Mouse (Mus musculus): ENCODE measurements around the gene Col15a1. TPM values are rescaled to one million over a fixed set of nuclear protein-coding genes. Genes with fewer than 3 reads are reported as not detected.

Gene Col15a1
- polyA plus RNA-seq, 2 experiments = 0.29 to 0.40 TPM

- H3K36me3 ChIP-seq (replicated peaks; ENCODE audit: control insufficient read depth, insufficient read depth, low read depth) = no peaks in the 10 kb centered on the region
- no peak overlapping the region for H3K4me3 ChIP-seq (ENCODE audit: insufficient read depth in 1 of 2, low read depth in 2 of 2, low read length in 2 of 2)
- no peak for TF ChIP-seq EP300 (IDR thresholded peaks at IDR 0.05; ENCODE audit: low read depth)
- no peak for TF ChIP-seq CTCF (IDR thresholded peaks at IDR 0.05; ENCODE audit: low read depth)
- no peak overlapping the region for H3K27ac ChIP-seq
- H3K27me3 ChIP-seq (ENCODE audit: control insufficient read depth, insufficient read depth, low read length) = no peaks in the 10 kb centered on the region
- H3K4me1 ChIP-seq (replicated peaks; ENCODE audit: control insufficient read depth in 2 of 2, insufficient read depth in 2 of 2, low read length in 1 of 2) = peaks cover 0 to 2% of the 10 kb centered on the region in 2 experiments; a peak in 1 of 4 replicates
- DNase-seq (ENCODE audit: low read depth in 3 of 3, low spot score in 3 of 3) = no peak
- H3K9me3 ChIP-seq (ENCODE audit: control insufficient read depth, low read length) = no peaks in the 10 kb centered on the region
- ATAC-seq (ENCODE audit: insufficient read depth) = no peak
- H3K9ac ChIP-seq (replicated peaks) = no peak overlapping the region
- H3K4me2 ChIP-seq (ENCODE audit: low read depth) = no peak overlapping the region
- WGBS (ENCODE audit: insufficient replicate concordance) = 55% methylated on average over 8 of the region's 8 CpGs
Observed at GRCm38 (mm10) chr4:47178261-47178961, 29.6 kb upstream of the Col15a1 start.

DNA sequence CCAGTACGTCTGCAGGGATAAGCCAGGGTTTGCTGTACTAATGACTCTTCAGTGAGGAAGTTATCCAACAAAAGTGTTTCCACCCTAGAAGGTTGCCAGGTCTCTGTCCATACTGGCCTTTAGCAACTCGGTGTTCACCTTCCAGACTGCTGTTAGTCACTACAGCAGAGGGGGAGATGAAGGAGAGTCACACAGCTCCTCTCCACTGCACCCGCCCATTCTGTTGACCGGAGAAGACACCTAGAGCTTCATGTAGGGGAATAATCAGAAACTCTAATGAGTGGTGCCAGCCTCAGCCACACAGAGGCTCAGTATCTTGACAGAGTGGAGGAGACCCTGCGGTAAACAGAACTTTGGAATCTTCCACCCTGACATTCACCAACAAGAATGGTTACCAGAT is 28.4 kb upstream of the Col15a1 start:
- Histone ChIP-seq H3K27ac (no peak overlapping the region), H3K4me3 (ENCODE audit: insufficient read depth in 1 of 2, low read depth in 2 of 2, low read length in 2 of 2) (no peak overlapping the region), H3K4me1 (replicated peaks; ENCODE audit: control insufficient read depth in 2 of 2, insufficient read depth in 2 of 2, low read length in 1 of 2) (peaks cover 0 to 2% of the 10 kb centered on the region in 2 experiments; a peak in 1 of 4 replicates), H3K9ac (replicated peaks) (no peak overlapping the region), H3K4me2 (ENCODE audit: low read depth) (no peak overlapping the region), H3K36me3 (replicated peaks; ENCODE audit: control insufficient read depth, insufficient read depth, low read depth) (no peaks in the 10 kb centered on the region), H3K9me3 (ENCODE audit: control insufficient read depth, low read length) (no peaks in the 10 kb centered on the region), H3K27me3 (ENCODE audit: control insufficient read depth, insufficient read depth, low read length) (no peaks in the 10 kb centered on the region)
- WGBS (ENCODE audit: insufficient replicate concordance) = 61% methylated on average over 5 of the region's 5 CpGs
- TF ChIP-seq EP300 (IDR thresholded peaks at IDR 0.05; ENCODE audit: low read depth) = no peak
- no peak for TF ChIP-seq CTCF (IDR thresholded peaks at IDR 0.05; ENCODE audit: low read depth)
- DNase-seq (ENCODE audit: low read depth in 3 of 3, low spot score in 3 of 3) (no peak), ATAC-seq (ENCODE audit: insufficient read depth) (no peak)

DNA sequence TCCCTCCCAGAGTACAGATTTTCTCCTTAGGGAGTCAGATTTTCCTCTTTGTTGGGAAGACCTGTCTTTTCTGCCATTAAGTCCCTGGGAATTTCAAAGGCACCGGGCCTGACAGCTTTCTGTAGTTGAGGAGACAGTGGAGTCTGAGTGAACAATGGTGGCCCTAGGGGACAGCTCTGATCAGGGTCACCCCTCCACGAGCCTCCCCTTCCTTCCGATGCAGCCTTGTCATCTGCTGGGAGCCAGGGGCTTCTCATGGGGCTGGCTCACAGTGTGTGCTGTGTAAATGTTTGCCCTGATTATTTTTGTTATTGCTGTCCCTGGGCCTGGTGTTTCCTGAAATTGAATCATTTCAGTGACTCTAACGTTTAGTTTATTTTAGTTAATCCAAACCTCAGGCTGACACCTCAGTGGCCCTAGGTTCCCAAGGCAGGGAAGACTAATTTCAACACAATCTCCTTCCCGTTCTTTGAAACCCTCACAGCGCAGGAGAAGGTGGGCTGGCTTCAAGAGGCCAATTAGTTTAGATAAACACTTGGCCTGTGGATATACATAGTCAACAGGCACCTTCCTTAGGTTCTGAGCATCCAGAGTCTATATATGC is 23.8 kb upstream of the Col15a1 start:
- H3K4me2 ChIP-seq (ENCODE audit: low read depth) = no peak overlapping the region
- ATAC-seq (ENCODE audit: insufficient read depth) = no peak
- H3K27ac ChIP-seq = no peak overlapping the region
- no peaks in the 10 kb centered on the region for H3K36me3 ChIP-seq (replicated peaks; ENCODE audit: control insufficient read depth, insufficient read depth, low read depth)
- 38% methylated on average over 6 of the region's 6 CpGs for WGBS (ENCODE audit: insufficient replicate concordance)
- H3K9me3 ChIP-seq (ENCODE audit: control insufficient read depth, low read length) = no peaks in the 10 kb centered on the region
- no peaks in the 10 kb centered on the region for H3K4me1 ChIP-seq (replicated peaks; ENCODE audit: control insufficient read depth in 2 of 2, insufficient read depth in 2 of 2, low read length in 1 of 2)
- no peak for TF ChIP-seq EP300 (IDR thresholded peaks at IDR 0.05; ENCODE audit: low read depth)
- TF ChIP-seq CTCF (IDR thresholded peaks at IDR 0.05; ENCODE audit: low read depth) = no peak
- no peaks in the 10 kb centered on the region for H3K27me3 ChIP-seq (ENCODE audit: control insufficient read depth, insufficient read depth, low read length)
- DNase-seq (ENCODE audit: low read depth in 3 of 3, low spot score in 3 of 3) = no peak
- H3K9ac ChIP-seq (replicated peaks) = no peak overlapping the region
- H3K4me3 ChIP-seq (ENCODE audit: insufficient read depth in 1 of 2, low read depth in 2 of 2, low read length in 2 of 2) = no peak overlapping the region

DNA sequence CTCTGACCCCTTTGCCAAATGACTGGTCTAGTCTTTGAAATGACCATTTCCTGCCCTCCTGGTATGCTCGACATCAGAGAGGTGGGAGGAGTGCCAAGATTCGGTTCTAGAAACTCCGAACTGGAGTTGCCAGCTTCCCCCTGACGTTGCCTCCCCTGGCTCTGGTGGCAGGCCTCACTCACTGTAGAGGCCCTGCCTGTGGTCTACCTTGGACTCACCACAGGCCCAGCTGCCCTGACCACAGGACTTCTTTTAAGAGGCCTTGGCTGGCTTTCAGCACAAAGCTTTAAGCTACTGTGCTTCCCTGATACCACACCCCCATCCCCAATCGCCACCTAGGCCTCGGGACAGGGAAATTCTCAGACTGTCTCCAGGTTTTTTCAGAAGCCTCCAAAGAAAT is 21.4 kb upstream of the Col15a1 start:
- Histone ChIP-seq H3K27ac (no peak overlapping the region), H3K9ac (replicated peaks) (no peak overlapping the region), H3K27me3 (ENCODE audit: control insufficient read depth, insufficient read depth, low read length) (no peaks in the 10 kb centered on the region), H3K4me1 (replicated peaks; ENCODE audit: control insufficient read depth in 2 of 2, insufficient read depth in 2 of 2, low read length in 1 of 2) (no peaks in the 10 kb centered on the region), H3K9me3 (ENCODE audit: control insufficient read depth, low read length) (no peaks in the 10 kb centered on the region), H3K36me3 (replicated peaks; ENCODE audit: control insufficient read depth, insufficient read depth, low read depth) (no peaks in the 10 kb centered on the region), H3K4me2 (ENCODE audit: low read depth) (no peak overlapping the region), H3K4me3 (ENCODE audit: insufficient read depth in 1 of 2, low read depth in 2 of 2, low read length in 2 of 2) (no peak overlapping the region)
- ATAC-seq (ENCODE audit: insufficient read depth) = no peak
- WGBS (ENCODE audit: insufficient replicate concordance) = 19% methylated on average over 6 of the region's 6 CpGs
- TF ChIP-seq EP300 (IDR thresholded peaks at IDR 0.05; ENCODE audit: low read depth) (no peak), CTCF (IDR thresholded peaks at IDR 0.05; ENCODE audit: low read depth) (no peak)
- no peak for DNase-seq (ENCODE audit: low read depth in 3 of 3, low spot score in 3 of 3)

DNA sequence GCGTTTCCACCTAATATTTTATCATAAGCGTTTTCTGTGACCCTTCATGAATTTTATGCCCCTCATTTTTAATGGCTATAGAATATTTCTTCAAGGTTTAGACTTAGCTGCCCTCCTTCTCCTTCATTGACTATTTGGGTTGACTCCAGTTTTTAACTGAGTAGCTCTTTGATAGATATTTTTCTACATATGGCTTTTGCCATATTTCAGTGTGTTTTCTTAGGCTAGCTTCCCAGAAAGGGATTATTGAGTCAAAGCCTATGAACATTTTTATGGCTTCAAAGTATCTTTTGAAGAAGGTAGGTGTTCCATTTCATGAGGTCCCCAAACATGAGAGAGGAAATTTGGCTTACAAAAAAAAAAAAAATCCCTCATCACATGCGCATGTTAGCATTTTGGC is 11.8 kb upstream of the Col15a1 start:
- DNase-seq (ENCODE audit: low read depth in 3 of 3, low spot score in 3 of 3) (no peak), ATAC-seq (ENCODE audit: insufficient read depth) (no peak)
- H3K9ac ChIP-seq (replicated peaks) = no peak overlapping the region
- H3K27ac ChIP-seq = no peak overlapping the region
- no peaks in the 10 kb centered on the region for H3K4me1 ChIP-seq (replicated peaks; ENCODE audit: control insufficient read depth in 2 of 2, insufficient read depth in 2 of 2, low read length in 1 of 2)
- no peaks in the 10 kb centered on the region for H3K9me3 ChIP-seq (ENCODE audit: control insufficient read depth, low read length)
- 52% methylated on average over 3 of the region's 3 CpGs for WGBS (ENCODE audit: insufficient replicate concordance)
- H3K4me2 ChIP-seq (ENCODE audit: low read depth) = no peak overlapping the region
- H3K27me3 ChIP-seq (ENCODE audit: control insufficient read depth, insufficient read depth, low read length) = no peaks in the 10 kb centered on the region
- no peak for TF ChIP-seq EP300 (IDR thresholded peaks at IDR 0.05; ENCODE audit: low read depth)
- TF ChIP-seq CTCF (IDR thresholded peaks at IDR 0.05; ENCODE audit: low read depth) = no peak
- H3K36me3 ChIP-seq (replicated peaks; ENCODE audit: control insufficient read depth, insufficient read depth, low read depth) = no peaks in the 10 kb centered on the region
- no peak overlapping the region for H3K4me3 ChIP-seq (ENCODE audit: insufficient read depth in 1 of 2, low read depth in 2 of 2, low read length in 2 of 2)

Data from liver, embryonic 14.5 days (tissue).